Mouse (Mus musculus): ENCODE results near the gene Ppm1e.

- TF ChIP-seq GATA1 (IDR thresholded peaks at IDR 0.05; ENCODE audit: low read length): no peak
- TF ChIP-seq TAL1 (IDR thresholded peaks at IDR 0.05; ENCODE audit: low read length): no peak
These were observed 105.5 kb downstream of the Ppm1e start for GRCm38 (mm10) chr11:87253294-87253693.

Data from erythroblast, embryonic 14.5 days (primary cell).